Mouse (Mus musculus): ENCODE measurements around the gene Ly9. TPM values are rescaled to one million over a fixed set of nuclear protein-coding genes. Genes with fewer than 3 reads are reported as not detected.

Ly9 gene
- total RNA-seq (2023), result 113 to 120 TPM (median 117 TPM) in 4 replicates

GRCm38 (mm10) chr1:171607176-171607575 is at the start of gene Ly9:
Gene Ly9, minus strand, starts transcription at chr1:171607410.

GRCm38 (mm10) chr1:171652734-171653133 is 45.5 kb upstream of the Ly9 start, which contains the start of gene Slamf7:
Gene Slamf7, minus strand, starts transcription at chr1:171653035.

GRCm38 (mm10) chr1:171558898-171559297 is 48.3 kb downstream of the Ly9 start, which contains the start of gene Cd244a:
Gene Cd244a, plus strand, starts transcription at chr1:171559193.

Other genes starting within 250 kb of the Ly9 start
- gene Klhdc9, start 246.6 kb downstream of the Ly9 start, total RNA-seq (2023), result 0.47 to 0.63 TPM (median 0.48 TPM) in 3 of 4 replicates, not detected in the other
- gene Nectin4, start 237.3 kb downstream of the Ly9 start, total RNA-seq (2023), result 0.57 to 0.72 TPM (median 0.69 TPM) in 4 replicates
- 292 to 309 TPM (median 301 TPM) in 4 replicates for gene Arhgap30, start 218.5 kb downstream of the Ly9 start, total RNA-seq (2023)
- 154 to 209 TPM (median 182 TPM) in 4 replicates for gene Usf1, start 196.1 kb downstream of the Ly9 start, total RNA-seq (2023)
- 11.1 to 12.0 TPM (median 11.6 TPM) in 4 replicates for gene Tstd1, start 188.5 kb downstream of the Ly9 start, total RNA-seq (2023)
- 0.55 to 2.1 TPM (median 0.92 TPM) in 4 replicates for gene F11r, start 169.9 kb downstream of the Ly9 start, total RNA-seq (2023)
- 10.0 to 11.2 TPM (median 10.6 TPM) in 4 replicates for gene Alyref2, start 103.9 kb downstream of the Ly9 start, total RNA-seq (2023)
- 0.50 to 0.89 TPM in 2 of 4 replicates, not detected in the others for gene Itln1, start 72.1 kb downstream of the Ly9 start, total RNA-seq (2023)
- 8.1 to 14.6 TPM (median 12.9 TPM) in 4 replicates for gene Cd244a, start 48.2 kb downstream of the Ly9 start, total RNA-seq (2023)
- gene Slamf7, start 45.6 kb upstream of the Ly9 start, total RNA-seq (2023), result 64.7 to 74.7 TPM (median 70.7 TPM) in 4 replicates
- gene Cd48, start 74.6 kb upstream of the Ly9 start, total RNA-seq (2023), result 102 to 121 TPM (median 111 TPM) in 4 replicates
- 25.3 to 33.4 TPM (median 28.6 TPM) in 4 replicates for gene Slamf1, start 159.7 kb upstream of the Ly9 start, total RNA-seq (2023)
- 88.8 to 112 TPM (median 107 TPM) in 4 replicates for gene Cd84, start 232.3 kb upstream of the Ly9 start, total RNA-seq (2023)